Mouse (Mus musculus) small intestine, adult 2 months (tissue): Measurements from ENCODE around the gene Timeless.

Experiments used
- CTCF ChIP-seq: fragments of 200-500 bp; IDR thresholded peaks from 2 replicates; pipeline ENCODE4 v1.5.1; 2012; ENCODE audit warnings: low read depth, mild to moderate bottlenecking, control low read depth, inconsistent platforms, low read length, moderate library complexity, mixed read lengths; ENCODE audit not compliant: insufficient replicate concordance, insufficient read length; ENCODE audit errors: extremely low read depth
- POLR2A ChIP-seq: fragments of 200-500 bp; IDR thresholded peaks from 2 replicates; pipeline ENCODE4 v1.6.1; 2012; ENCODE audit warnings: low read depth, mild to moderate bottlenecking, control low read depth, inconsistent platforms, low read length, moderate library complexity

GRCm38 (mm10) chr10:128262300-128262699, 30.4 kb downstream of the Timeless start:
- no peak for TF ChIP-seq CTCF
- no peak for TF ChIP-seq POLR2A
